Mouse (Mus musculus): ENCODE data around the gene Zfp850. TPM values are rescaled to one million over a fixed set of nuclear protein-coding genes. Genes with fewer than 3 reads are reported as not detected.
A peak's percentile ranks its signal among the peaks of the same experiment; 100 is the strongest.
"Not testable (repeated sequence)": the region's sequence is repeated elsewhere in the genome, so short reads cannot be mapped to it uniquely, and the experiment has no call there.

Gene Zfp850
- total RNA-seq (2017) = 6.2 to 12.1 TPM (median 11.3 TPM) in 3 replicates

- peak; percentile 82 for ATAC-seq (replicated peaks; ENCODE audit: insufficient number of reproducible peaks, low FRiP score, low TSS enrichment, poor library complexity, severe bottlenecking)
Observed at GRCm38 (mm10) chr7:28013549-28014444, at the start of gene Zfp850. Zfp850 (minus strand) TSS chr7:28014115.

- no peak for ATAC-seq (replicated peaks; ENCODE audit: insufficient number of reproducible peaks, low FRiP score, low TSS enrichment, poor library complexity, severe bottlenecking)
Observed at GRCm38 (mm10) chr7:28059972-28060371, 46.1 kb upstream of the Zfp850 start.

GRCm38 (mm10) chr7:28053046-28053930, 39.4 kb upstream of the Zfp850 start:
- ATAC-seq (replicated peaks; ENCODE audit: insufficient number of reproducible peaks, low FRiP score, low TSS enrichment, poor library complexity, severe bottlenecking) = no peak

DNA sequence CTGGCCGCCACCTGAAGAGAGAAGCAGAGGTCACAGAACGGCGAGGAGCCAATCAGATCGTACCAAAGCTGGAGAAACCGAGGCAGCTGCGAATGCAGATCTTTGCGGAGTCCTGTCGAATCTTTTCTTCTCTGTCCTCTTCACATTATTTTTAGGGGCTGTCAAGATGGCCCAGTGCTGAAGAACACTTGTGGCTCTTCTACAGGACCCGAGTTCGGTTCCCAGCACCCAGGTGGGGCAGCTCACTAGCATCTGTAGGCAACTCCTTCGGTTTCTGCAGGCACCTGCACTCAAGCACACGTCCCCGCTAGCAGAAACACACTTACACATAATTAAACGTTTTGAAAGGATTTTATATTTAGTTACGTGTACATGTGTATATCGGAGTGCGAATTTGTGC, 36.7 kb upstream of the Zfp850 start:
- no peak for ATAC-seq (replicated peaks; ENCODE audit: insufficient number of reproducible peaks, low FRiP score, low TSS enrichment, poor library complexity, severe bottlenecking)

DNA sequence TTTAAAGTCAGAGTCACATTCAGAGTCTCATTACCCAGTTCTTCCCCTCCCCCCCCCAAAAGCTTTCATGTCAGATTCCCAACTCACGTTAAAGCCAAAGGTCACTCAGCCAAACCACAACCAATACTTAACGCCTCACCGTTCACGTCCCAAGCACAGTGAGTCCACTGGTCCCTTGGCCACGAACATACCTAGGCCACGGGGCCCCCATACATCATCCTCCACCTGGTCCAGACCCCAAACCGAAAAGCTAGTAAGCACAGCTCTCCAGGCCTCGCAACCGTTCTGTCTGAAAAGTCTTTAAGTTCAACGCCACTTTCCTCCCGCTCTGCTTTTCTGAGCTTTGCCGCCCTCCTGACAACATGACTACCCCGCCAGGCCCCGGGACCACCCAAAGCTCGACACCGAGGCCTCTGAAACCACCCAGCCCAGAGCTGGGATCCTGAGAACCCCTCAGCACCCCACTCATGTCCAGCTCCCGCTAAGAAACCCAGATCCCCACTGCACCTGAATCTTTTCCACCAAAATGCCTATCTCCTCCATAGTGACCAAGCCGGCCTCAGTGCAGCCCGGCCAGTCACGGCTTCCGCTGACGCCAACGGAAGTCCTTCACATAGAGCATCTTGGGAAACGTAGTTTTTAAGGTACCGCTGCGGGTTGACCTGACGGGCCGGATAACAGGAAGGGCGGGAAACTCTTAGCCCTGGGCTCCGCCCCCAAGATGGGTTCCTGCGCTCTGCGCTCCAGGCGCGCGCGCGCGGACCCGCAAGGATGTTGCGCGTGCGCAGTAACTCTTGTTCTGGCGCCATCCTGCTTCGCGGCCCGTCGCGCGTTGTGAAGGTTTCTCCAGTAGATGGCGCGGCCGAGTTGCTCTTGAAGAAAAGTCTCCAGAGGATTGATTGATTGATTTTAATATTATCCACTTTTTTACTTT, 35.8 kb upstream of the Zfp850 start, which contains the start of gene Psmc4:
Gene Psmc4, minus strand, starts transcription at position 626 of the 934 bp plus-strand sequence.
- ATAC-seq (replicated peaks; ENCODE audit: insufficient number of reproducible peaks, low FRiP score, low TSS enrichment, poor library complexity, severe bottlenecking) = peak; percentile 95

GRCm38 (mm10) chr7:28044524-28044923, 30.6 kb upstream of the Zfp850 start:
- ATAC-seq (replicated peaks; ENCODE audit: insufficient number of reproducible peaks, low FRiP score, low TSS enrichment, poor library complexity, severe bottlenecking) = no peak

GRCm38 (mm10) chr7:28014445-28014810, 513 bp upstream of the Zfp850 start:
- ATAC-seq (replicated peaks; ENCODE audit: insufficient number of reproducible peaks, low FRiP score, low TSS enrichment, poor library complexity, severe bottlenecking) = no peak

DNA sequence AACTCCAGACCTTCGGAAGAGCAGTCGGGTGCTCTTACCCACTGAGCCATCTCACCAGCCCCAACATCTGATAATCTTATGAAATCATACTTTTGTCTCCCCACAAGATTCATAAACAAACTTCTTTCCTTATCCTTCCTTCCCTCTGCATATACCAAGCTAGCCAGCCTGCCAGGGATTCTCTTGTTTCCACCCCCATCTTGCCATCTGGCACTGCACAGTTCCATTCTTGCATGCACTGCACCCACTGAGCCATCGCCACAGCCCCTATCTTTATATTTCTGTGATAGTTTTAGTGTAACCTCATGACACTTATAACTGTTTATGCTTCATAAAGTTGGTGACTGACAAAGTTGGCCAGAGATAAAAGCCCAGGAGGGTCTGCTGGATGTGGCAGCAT, 3.6 kb downstream of the Zfp850 start:
- ATAC-seq (replicated peaks; ENCODE audit: insufficient number of reproducible peaks, low FRiP score, low TSS enrichment, poor library complexity, severe bottlenecking) = no peak

DNA sequence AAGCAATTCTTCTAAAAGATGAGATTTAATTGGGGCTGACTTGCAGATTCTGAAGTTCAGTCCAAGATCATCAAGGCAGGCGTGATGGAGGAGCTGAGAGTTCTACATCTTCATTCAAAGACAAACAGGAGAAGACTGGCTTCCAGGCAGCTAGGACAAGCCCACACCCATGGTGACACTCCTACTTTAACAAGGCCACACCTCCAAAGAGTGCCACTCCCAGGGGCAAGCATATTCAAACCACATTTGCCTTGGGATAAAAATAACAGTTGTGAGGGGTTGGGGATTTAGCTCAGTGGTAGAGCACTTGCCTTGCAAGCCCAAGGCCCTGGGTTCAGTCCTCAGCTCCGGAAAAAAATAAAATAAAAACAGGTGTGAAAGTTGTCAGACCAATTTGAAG, 31.7 kb downstream of the Zfp850 start:
- no peak for ATAC-seq (replicated peaks; ENCODE audit: insufficient number of reproducible peaks, low FRiP score, low TSS enrichment, poor library complexity, severe bottlenecking)

- peak; percentile 73 for ATAC-seq (replicated peaks; ENCODE audit: insufficient number of reproducible peaks, low FRiP score, low TSS enrichment, poor library complexity, severe bottlenecking)
Observed at GRCm38 (mm10) chr7:27978683-27979528, 35.0 kb downstream of the Zfp850 start, which contains the start of gene Zfp780b. Zfp780b (minus strand) TSS chr7:27979171.

DNA sequence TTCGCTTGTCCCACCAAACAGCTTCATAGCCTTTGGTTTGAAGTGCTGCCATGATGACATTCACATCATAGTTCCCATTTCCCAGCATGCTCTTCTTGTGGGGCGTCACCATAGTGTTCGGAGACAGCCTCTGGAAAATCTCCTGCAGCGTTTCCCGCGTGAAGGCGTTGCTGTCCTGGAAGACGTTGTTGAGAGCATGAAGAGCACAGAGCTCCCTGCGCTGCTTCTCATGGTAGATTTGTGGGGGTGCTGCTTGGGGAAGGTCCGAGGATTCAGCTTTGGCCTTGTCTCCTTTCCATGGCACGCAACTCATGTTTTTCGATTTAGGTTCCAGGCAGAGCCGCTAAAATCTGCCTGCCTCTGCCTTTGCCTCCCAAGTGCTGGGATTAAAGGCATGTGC, 64.5 kb downstream of the Zfp850 start:
- ATAC-seq (replicated peaks; ENCODE audit: insufficient number of reproducible peaks, low FRiP score, low TSS enrichment, poor library complexity, severe bottlenecking) = not testable (repeated sequence)

DNA sequence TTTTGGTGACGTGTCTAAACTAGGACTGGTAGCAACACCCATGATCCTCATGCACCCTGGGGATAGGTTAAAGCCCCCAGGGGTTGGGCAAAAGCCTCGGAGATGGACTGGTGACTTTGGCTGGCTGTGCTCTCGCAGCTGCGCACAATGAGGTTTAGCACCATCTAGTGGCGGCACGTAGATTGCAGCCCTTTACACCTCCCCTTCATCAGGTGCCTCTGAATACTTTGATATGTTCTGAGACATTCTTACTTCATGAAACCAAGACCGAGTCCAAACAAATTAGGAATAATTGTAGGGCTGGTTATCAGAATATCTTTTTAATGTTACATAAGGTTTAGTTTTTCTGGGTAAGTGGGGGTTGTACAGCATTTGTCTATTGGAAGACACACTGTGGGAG, 72.0 kb downstream of the Zfp850 start:
- not testable (repeated sequence) for ATAC-seq (replicated peaks; ENCODE audit: insufficient number of reproducible peaks, low FRiP score, low TSS enrichment, poor library complexity, severe bottlenecking)

Other genes with a start within 250 kb of the Zfp850 start
- 5.9 to 14.7 TPM (median 14.1 TPM) in 3 replicates for gene Zfp626, start 206.9 kb downstream of the Zfp850 start, total RNA-seq (2017)
- 2.5 to 8.0 TPM (median 5.8 TPM) in 3 replicates for gene Zfp59, start 175.5 kb downstream of the Zfp850 start, total RNA-seq (2017)
- gene Zfp607a, start 156.6 kb downstream of the Zfp850 start, total RNA-seq (2017) = 9.2 to 22.9 TPM (median 10.5 TPM) in 3 replicates
- 4.3 to 14.5 TPM (median 11.3 TPM) in 3 replicates for gene Zfp974, start 84.7 kb downstream of the Zfp850 start, total RNA-seq (2017)
- 11.1 to 21.1 TPM (median 16.7 TPM) in 3 replicates for gene Zfp780b, start 34.9 kb downstream of the Zfp850 start, total RNA-seq (2017)
- gene Psmc4, start 36.0 kb upstream of the Zfp850 start, total RNA-seq (2017) = 125 to 153 TPM (median 125 TPM) in 3 replicates
- not detected in 3 replicates for gene Fcgbp, start 57.1 kb upstream of the Zfp850 start, total RNA-seq (2017)
- gene 9530053A07Rik, start 115.4 kb upstream of the Zfp850 start, total RNA-seq (2017) = not detected in 3 replicates
- 53.4 to 77.1 TPM (median 61.5 TPM) in 3 replicates for gene Fbl, start 155.6 kb upstream of the Zfp850 start, total RNA-seq (2017)
- 2.9 to 5.9 TPM (median 3.4 TPM) in 3 replicates for gene Dyrk1b, start 165.4 kb upstream of the Zfp850 start, total RNA-seq (2017)